Mouse (Mus musculus) ES-E14 (cell line): ENCODE data around the gene Rrp8. TPM values are rescaled to one million over a fixed set of nuclear protein-coding genes. Genes with fewer than 3 reads are reported as not detected.

ENCODE experiments used
- DNase-seq: peaks from one replicate; pipeline ENCODE4 v3.0.0-alpha.2; 2013; ENCODE audit warnings: low read depth, low spot score
- H3K27ac ChIP-seq: 2 replicates; pipeline ENCODE4 v1.5.1; 2012; ENCODE audit warnings: low read depth, mild to moderate bottlenecking, low read length, moderate library complexity, mixed read lengths; ENCODE audit not compliant: poor library complexity, insufficient read depth, severe bottlenecking
- H3K36me3 ChIP-seq: 2 replicates; pipeline ENCODE4 v1.6.1; 2012; ENCODE audit warnings: mild to moderate bottlenecking, low read length, moderate library complexity, mixed read lengths; ENCODE audit not compliant: control insufficient read depth, poor library complexity, insufficient read depth, severe bottlenecking
- H3K4me1 ChIP-seq, 2 experiments: fragments of 150-350 bp in 1 of 2; sonication (generic) in 1 of 2; 2 replicates each; pipeline ENCODE4 v1.6.1; 2012; ENCODE audit warnings: low read length in 2 of 2, mild to moderate bottlenecking in 1 of 2, mixed read lengths in 1 of 2; ENCODE audit not compliant: control insufficient read depth in 2 of 2, insufficient read depth in 2 of 2, poor library complexity in 1 of 2
- H3K4me3 ChIP-seq, 2 experiments: fragments of 150-350 bp in 1 of 2; sonication (generic) in 1 of 2; 2 replicates each; pipeline ENCODE4 v1.5.1; 2012; ENCODE audit warnings: low read length in 2 of 2, low read depth in 1 of 2, mild to moderate bottlenecking in 1 of 2, mixed read lengths in 1 of 2; ENCODE audit not compliant: insufficient read depth in 1 of 2, poor library complexity in 1 of 2, severe bottlenecking in 1 of 2
- H3K9ac ChIP-seq: 2 replicates; pipeline ENCODE4 v1.6.1; 2012; ENCODE audit warnings: low read depth, mild to moderate bottlenecking, low read length, mixed read lengths; ENCODE audit not compliant: poor library complexity, insufficient read depth, severe bottlenecking
- H3K9me3 ChIP-seq: fragments of 150-350 bp; sonication (generic); 2 replicates; pipeline ENCODE4 v1.6.1; 2012; ENCODE audit warnings: low read depth, mild to moderate bottlenecking, low read length; ENCODE audit not compliant: control insufficient read depth, insufficient read depth
- CHD2 ChIP-seq: IDR thresholded peaks from 2 replicates; pipeline ENCODE4 v1.6.1; 2014; ENCODE audit warnings: mild to moderate bottlenecking, low read depth, low read length, inconsistent platforms
- HCFC1 ChIP-seq: IDR thresholded peaks from 2 replicates; pipeline ENCODE4 v1.6.1; 2012; ENCODE audit warnings: low read length, inconsistent platforms, borderline replicate concordance; ENCODE audit not compliant: insufficient read depth
- MAFK ChIP-seq: IDR thresholded peaks from 2 replicates; pipeline ENCODE4 v1.6.1; 2014; ENCODE audit warnings: mild to moderate bottlenecking, low read depth, low read length, inconsistent platforms; ENCODE audit not compliant: insufficient read depth
- ZC3H11A ChIP-seq: IDR thresholded peaks from 2 replicates; pipeline ENCODE4 v1.6.1; 2012; ENCODE audit warnings: low read depth, mild to moderate bottlenecking, inconsistent platforms, low read length, borderline replicate concordance
- ZNF384 ChIP-seq: IDR thresholded peaks from 2 replicates; pipeline ENCODE4 v1.6.1; 2012; ENCODE audit warnings: low read depth, low read length, inconsistent platforms
- in situ Hi-C, 2 experiments: fragments of 600-800 bp; cut with MboI; formaldehyde crosslinking; loops; one replicate each; pipeline ENCODE4 v1.15.1; 2025; ENCODE audit warnings: low sequenced_read_pairs in 2 of 2, inconsistent platforms in 1 of 2; ENCODE audit not compliant: unreplicated experiment in 2 of 2
- total RNA-seq: library from RNA; depleted of rRNA; stranded (reverse); fragments of 300-350 nt; gene quantifications from 2 replicates; pipeline ENCODE4 v1.2.3, GENCODE M21; 2012

The Rrp8 gene
- total RNA-seq, 1 experiment = 35.6 TPM

DNA sequence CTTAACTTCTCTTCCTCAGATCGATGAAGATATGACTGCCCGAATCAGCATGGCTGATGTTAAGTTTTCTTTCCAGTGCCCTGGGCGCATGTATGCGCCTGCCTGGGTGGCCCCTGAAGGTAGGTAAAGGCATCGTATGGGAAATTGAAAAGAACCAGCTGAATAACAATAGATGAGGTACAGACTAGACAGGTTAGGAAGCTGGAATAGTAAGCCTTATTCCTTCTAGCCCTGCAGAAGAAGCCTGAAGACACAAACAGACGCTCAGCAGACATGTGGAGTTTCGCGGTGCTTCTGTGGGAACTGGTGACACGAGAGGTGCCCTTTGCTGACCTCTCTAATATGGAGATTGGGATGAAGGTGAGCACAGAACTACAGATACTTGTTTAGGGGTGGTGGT, 4.8 kb upstream of the Rrp8 start:
- Histone ChIP-seq H3K36me3 (peaks cover 24% of the 10 kb centered on the region), H3K27ac (no peak overlapping the region), H3K4me3 (no peak overlapping the region), H3K9ac (no peak overlapping the region), H3K9me3 (no peaks in the 10 kb centered on the region), H3K4me1 (peaks cover 2 to 5% of the 10 kb centered on the region in 2 experiments; a peak in 2 of 4 replicates)
- in situ Hi-C loops = no loop called here
- no peak for DNase-seq
- TF ChIP-seq MAFK (no peak), ZC3H11A (no peak), HCFC1 (no peak), CHD2 (no peak), ZNF384 (no peak)

- H3K9ac ChIP-seq = no peak overlapping the region
- peaks cover 2 to 5% of the 10 kb centered on the region in 2 experiments; a peak in 2 of 4 replicates for H3K4me1 ChIP-seq
- peaks cover 20% of the 10 kb centered on the region for H3K36me3 ChIP-seq
- TF ChIP-seq MAFK (no peak), CHD2 (no peak), ZNF384 (no peak), HCFC1 (no peak), ZC3H11A (no peak)
- no peak overlapping the region for H3K4me3 ChIP-seq
- no peaks in the 10 kb centered on the region for H3K9me3 ChIP-seq
- no peak overlapping the region for H3K27ac ChIP-seq
- in situ Hi-C loops = no loop called here
- DNase-seq = no peak
These were observed 3.7 kb upstream of the Rrp8 start for GRCm38 (mm10) chr7:105740851-105741250.

DNA sequence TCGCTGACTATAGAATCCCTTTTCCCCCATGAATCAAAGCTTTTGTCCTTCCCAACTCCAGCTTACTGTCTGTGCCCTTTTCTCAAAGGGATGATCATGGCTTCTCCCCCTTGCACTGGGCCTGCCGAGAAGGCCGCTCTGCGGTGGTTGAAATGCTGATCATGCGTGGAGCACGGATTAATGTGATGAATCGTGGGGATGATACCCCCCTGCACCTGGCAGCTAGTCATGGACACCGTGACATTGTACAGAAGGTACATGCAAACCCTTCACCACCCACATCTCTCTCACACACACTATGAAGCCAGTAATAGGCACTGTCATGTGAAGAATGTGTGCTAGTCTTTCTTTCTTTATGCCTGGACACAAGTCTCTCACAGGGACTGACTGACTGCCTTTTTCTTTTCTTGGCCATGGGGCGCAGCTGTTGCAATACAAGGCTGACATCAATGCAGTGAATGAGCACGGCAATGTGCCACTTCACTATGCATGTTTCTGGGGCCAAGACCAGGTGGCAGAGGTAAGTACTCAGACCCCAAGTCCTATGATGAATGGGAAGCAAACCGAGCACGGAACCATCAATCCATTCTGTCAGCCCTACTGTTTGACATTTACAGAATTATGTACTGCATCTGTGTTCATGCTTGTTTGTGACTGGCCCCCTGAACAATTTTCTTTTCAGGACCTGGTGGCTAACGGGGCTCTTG, 3.1 kb upstream of the Rrp8 start:
- H3K4me1 ChIP-seq = peaks cover 2 to 5% of the 10 kb centered on the region in 2 experiments; a peak in 2 of 4 replicates
- in situ Hi-C loops = no loop called here
- H3K9ac ChIP-seq = no peak overlapping the region
- H3K9me3 ChIP-seq = no peaks in the 10 kb centered on the region
- no peak for TF ChIP-seq HCFC1
- TF ChIP-seq MAFK = no peak
- TF ChIP-seq ZC3H11A = no peak
- no peak for TF ChIP-seq ZNF384
- TF ChIP-seq CHD2 = no peak
- DNase-seq = no peak
- H3K4me3 ChIP-seq = no peak overlapping the region
- peaks cover 20% of the 10 kb centered on the region for H3K36me3 ChIP-seq
- no peak overlapping the region; the same call in 1 of the 2 replicates for H3K27ac ChIP-seq

DNA sequence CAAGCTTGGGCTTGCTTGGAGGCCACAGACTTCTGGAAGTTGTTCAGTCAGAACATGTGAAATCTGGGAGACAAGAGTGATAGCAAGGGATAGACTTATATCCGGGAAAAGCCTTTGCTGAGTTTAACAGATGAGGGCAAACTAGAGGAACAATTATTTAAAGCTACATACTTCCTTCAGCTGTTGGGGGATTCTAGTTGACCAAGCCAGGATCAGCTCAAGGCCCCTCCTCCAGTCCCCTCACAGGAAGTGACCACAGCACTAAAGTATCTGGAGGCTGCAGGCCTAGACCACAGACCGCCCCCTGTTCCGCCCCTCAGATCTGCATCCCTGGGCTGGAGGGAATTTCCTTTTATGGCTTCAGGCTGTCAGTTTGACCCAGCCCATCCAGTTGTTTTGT, 1.8 kb upstream of the Rrp8 start:
- in situ Hi-C loops = no loop called here
- Histone ChIP-seq H3K9ac (no peak overlapping the region), H3K9me3 (no peaks in the 10 kb centered on the region), H3K36me3 (peaks cover 29% of the 10 kb centered on the region), H3K27ac (no peak overlapping the region), H3K4me3 (no peak overlapping the region), H3K4me1 (peaks cover 2 to 5% of the 10 kb centered on the region in 2 experiments; a peak in 2 of 4 replicates)
- no peak for DNase-seq
- TF ChIP-seq HCFC1 = no peak
- TF ChIP-seq CHD2 = no peak
- TF ChIP-seq MAFK = no peak
- no peak for TF ChIP-seq ZC3H11A
- TF ChIP-seq ZNF384 = no peak
